Mouse (Mus musculus): ENCODE measurements around the gene Dhcr7. TPM values are rescaled to one million over a fixed set of nuclear protein-coding genes. Genes with fewer than 3 reads are reported as not detected.

The Dhcr7 gene
- polyA plus RNA-seq, 1 experiment = 21.8 TPM

- no peak overlapping the region for H3K27ac ChIP-seq (ENCODE audit: insufficient read depth, low read depth, low read length)
- no peak overlapping the region for H3K4me3 ChIP-seq (ENCODE audit: insufficient read depth, low read length)
- peaks cover 21% of the 10 kb centered on the region for H3K4me1 ChIP-seq (ENCODE audit: control insufficient read depth, insufficient read depth, low read length)
- TF ChIP-seq POLR2A (IDR thresholded peaks at IDR 0.05; ENCODE audit: borderline replicate concordance, low read depth, low read length) = no peak
- TF ChIP-seq CTCF (IDR thresholded peaks at IDR 0.05; ENCODE audit: low read depth, low read length) = no peak
These were observed 9.7 kb downstream of the Dhcr7 start for GRCm38 (mm10) chr7:143832611-143833010.

GRCm38 (mm10) chr7:143833581-143834190, 10.7 kb downstream of the Dhcr7 start:
- H3K4me1 ChIP-seq (ENCODE audit: control insufficient read depth, insufficient read depth, low read length) = peaks cover 21% of the 10 kb centered on the region
- no peak overlapping the region for H3K27ac ChIP-seq (ENCODE audit: insufficient read depth, low read depth, low read length)
- H3K4me3 ChIP-seq (ENCODE audit: insufficient read depth, low read length) = no peak overlapping the region
- TF ChIP-seq CTCF (IDR thresholded peaks at IDR 0.05; ENCODE audit: low read depth, low read length) = no peak
- no peak for TF ChIP-seq POLR2A (IDR thresholded peaks at IDR 0.05; ENCODE audit: borderline replicate concordance, low read depth, low read length)

GRCm38 (mm10) chr7:143834316-143834715, 11.4 kb downstream of the Dhcr7 start:
- no peak overlapping the region for H3K4me3 ChIP-seq (ENCODE audit: insufficient read depth, low read length)
- no peak overlapping the region for H3K27ac ChIP-seq (ENCODE audit: insufficient read depth, low read depth, low read length)
- TF ChIP-seq CTCF (IDR thresholded peaks at IDR 0.05; ENCODE audit: low read depth, low read length) (no peak), POLR2A (IDR thresholded peaks at IDR 0.05; ENCODE audit: borderline replicate concordance, low read depth, low read length) (no peak)
- H3K4me1 ChIP-seq (ENCODE audit: control insufficient read depth, insufficient read depth, low read length) = peaks cover 18% of the 10 kb centered on the region

GRCm38 (mm10) chr7:143834972-143835371, 12.0 kb downstream of the Dhcr7 start:
- H3K27ac ChIP-seq (ENCODE audit: insufficient read depth, low read depth, low read length) = no peak overlapping the region

GRCm38 (mm10) chr7:143837705-143838358, 14.9 kb downstream of the Dhcr7 start:
- Histone ChIP-seq H3K27ac (ENCODE audit: insufficient read depth, low read depth, low read length) (no peak overlapping the region), H3K4me3 (ENCODE audit: insufficient read depth, low read length) (no peak overlapping the region), H3K4me1 (ENCODE audit: control insufficient read depth, insufficient read depth, low read length) (peaks cover 6% of the 10 kb centered on the region)
- TF ChIP-seq POLR2A (IDR thresholded peaks at IDR 0.05; ENCODE audit: borderline replicate concordance, low read depth, low read length) = no peak
- TF ChIP-seq CTCF (IDR thresholded peaks at IDR 0.05; ENCODE audit: low read depth, low read length) = no peak

More at GRCm38 (mm10) chr7:143834972-143835371, 12.0 kb downstream of the Dhcr7 start:
- H3K4me3 ChIP-seq (ENCODE audit: insufficient read depth, low read length) = no peak overlapping the region
- peaks cover 18% of the 10 kb centered on the region for H3K4me1 ChIP-seq (ENCODE audit: control insufficient read depth, insufficient read depth, low read length)
- TF ChIP-seq POLR2A (IDR thresholded peaks at IDR 0.05; ENCODE audit: borderline replicate concordance, low read depth, low read length) = no peak
- no peak for TF ChIP-seq CTCF (IDR thresholded peaks at IDR 0.05; ENCODE audit: low read depth, low read length)

GRCm38 (mm10) chr7:143840121-143840520, 17.2 kb downstream of the Dhcr7 start:
- no peaks in the 10 kb centered on the region for H3K4me1 ChIP-seq (ENCODE audit: control insufficient read depth, insufficient read depth, low read length)
- TF ChIP-seq CTCF (IDR thresholded peaks at IDR 0.05; ENCODE audit: low read depth, low read length) (no peak), POLR2A (IDR thresholded peaks at IDR 0.05; ENCODE audit: borderline replicate concordance, low read depth, low read length) (no peak)
- no peak overlapping the region for H3K27ac ChIP-seq (ENCODE audit: insufficient read depth, low read depth, low read length)
- H3K4me3 ChIP-seq (ENCODE audit: insufficient read depth, low read length) = no peak overlapping the region

GRCm38 (mm10) chr7:143841301-143841700, 18.4 kb downstream of the Dhcr7 start:
- Histone ChIP-seq H3K4me3 (ENCODE audit: insufficient read depth, low read length) (no peak overlapping the region), H3K4me1 (ENCODE audit: control insufficient read depth, insufficient read depth, low read length) (no peaks in the 10 kb centered on the region), H3K27ac (ENCODE audit: insufficient read depth, low read depth, low read length) (no peak overlapping the region)
- TF ChIP-seq POLR2A (IDR thresholded peaks at IDR 0.05; ENCODE audit: borderline replicate concordance, low read depth, low read length) = no peak
- TF ChIP-seq CTCF (IDR thresholded peaks at IDR 0.05; ENCODE audit: low read depth, low read length) = no peak

GRCm38 (mm10) chr7:143848127-143848767, 25.3 kb downstream of the Dhcr7 start:
- no peaks in the 10 kb centered on the region for H3K4me1 ChIP-seq (ENCODE audit: control insufficient read depth, insufficient read depth, low read length)
- TF ChIP-seq POLR2A (IDR thresholded peaks at IDR 0.05; ENCODE audit: borderline replicate concordance, low read depth, low read length) (no peak), CTCF (IDR thresholded peaks at IDR 0.05; ENCODE audit: low read depth, low read length) (no peak)
- H3K4me3 ChIP-seq (ENCODE audit: insufficient read depth, low read length) = no peak overlapping the region
- no peak overlapping the region for H3K27ac ChIP-seq (ENCODE audit: insufficient read depth, low read depth, low read length)

GRCm38 (mm10) chr7:143848768-143849482, 26.0 kb downstream of the Dhcr7 start:
- no peaks in the 10 kb centered on the region for H3K4me1 ChIP-seq (ENCODE audit: control insufficient read depth, insufficient read depth, low read length)
- TF ChIP-seq CTCF (IDR thresholded peaks at IDR 0.05; ENCODE audit: low read depth, low read length) (no peak), POLR2A (IDR thresholded peaks at IDR 0.05; ENCODE audit: borderline replicate concordance, low read depth, low read length) (no peak)
- no peak overlapping the region for H3K27ac ChIP-seq (ENCODE audit: insufficient read depth, low read depth, low read length)
- H3K4me3 ChIP-seq (ENCODE audit: insufficient read depth, low read length) = no peak overlapping the region
